Mouse (Mus musculus) macrophage (primary cell): ENCODE data around the gene Lingo4. TPM values are rescaled to one million over a fixed set of nuclear protein-coding genes. Genes with fewer than 3 reads are reported as not detected.

ENCODE experiments used
- H3K27ac ChIP-seq: fragments of 350-480 bp; formaldehyde crosslinking; 2 replicates; pipeline ENCODE4 v1.9.0; 2021
- H3K36me3 ChIP-seq: fragments of 350-480 bp; formaldehyde crosslinking; 2 replicates; pipeline ENCODE4 v1.9.0; 2021; ENCODE audit errors: inconsistent target
- H3K4me3 ChIP-seq: fragments of 350-480 bp; formaldehyde crosslinking; 2 replicates; pipeline ENCODE4 v1.9.0; 2021; ENCODE audit errors: inconsistent target
- H3K79me2 ChIP-seq: fragments of 350-480 bp; formaldehyde crosslinking; 2 replicates; pipeline ENCODE4 v1.9.0; 2021; ENCODE audit errors: inconsistent target
- WGBS: methylation state at CpG from one replicate; pipeline ENCODE4 v1.1.7; 2026; ENCODE audit warnings: inconsistent platforms; ENCODE audit not compliant: missing documents; 5-methylcytosine and 5-hydroxymethylcytosine counted together
- polyA plus RNA-seq: library from polyadenylated mRNA; stranded (reverse); fragments of 250-400 nt; gene quantifications from 3 replicates; pipeline ENCODE4 v1.2.4, GENCODE M21; 2018; ENCODE audit warnings: inconsistent platforms
- total RNA-seq, 78 experiments: library from RNA; depleted of rRNA; stranded (reverse); fragments of 250-400 nt; gene quantifications; 1 replicate in 9 of 78; 2 replicates in 24 of 78; 3 replicates in 43 of 78; 4 replicates in 2 of 78; pipeline ENCODE4 v1.2.4; 2018; ENCODE audit warnings: inconsistent platforms in 56 of 78

The Lingo4 gene
- not detected for total RNA-seq (2018; cell fraction: chromatin; rRNA removed)
- not detected for total RNA-seq (2018; cell fraction: cytosol; rRNA removed)
- not detected for total RNA-seq (2018; cell fraction: nucleus; rRNA removed)
- polyA plus RNA-seq = not detected in 3 replicates

DNA sequence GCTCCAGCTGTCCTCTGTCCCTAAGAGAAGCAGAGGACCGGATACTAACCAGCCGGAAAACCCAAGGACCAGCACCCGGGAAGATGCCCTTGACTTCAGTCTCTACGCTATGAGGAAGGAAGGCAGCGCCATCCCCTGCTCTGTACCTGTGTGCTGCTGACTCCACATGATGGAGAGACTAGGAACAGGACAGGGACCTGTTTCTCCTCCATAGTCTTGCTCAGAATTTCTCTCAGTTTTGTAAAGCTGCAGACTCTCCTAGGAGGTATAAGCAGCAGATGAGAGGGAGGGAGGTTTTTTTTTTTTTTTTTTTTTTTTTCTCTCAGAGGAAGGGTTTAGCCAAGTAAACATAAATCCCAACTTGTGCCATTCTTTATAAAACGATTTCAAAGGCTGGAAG is at the start of gene Lingo4:
TSS of gene Lingo4 (plus strand) at position 301 of the 400 bp plus-strand sequence.
- Histone ChIP-seq H3K27ac (no peak within 1 kb of the TSS), H3K36me3 (no peaks in the 10 kb centered on the region), H3K79me2 (no peaks in the 10 kb centered on the region), H3K4me3 (no peak within 1 kb of the TSS)
- 87% methylated on average over 6 of the region's 6 CpGs for WGBS

DNA sequence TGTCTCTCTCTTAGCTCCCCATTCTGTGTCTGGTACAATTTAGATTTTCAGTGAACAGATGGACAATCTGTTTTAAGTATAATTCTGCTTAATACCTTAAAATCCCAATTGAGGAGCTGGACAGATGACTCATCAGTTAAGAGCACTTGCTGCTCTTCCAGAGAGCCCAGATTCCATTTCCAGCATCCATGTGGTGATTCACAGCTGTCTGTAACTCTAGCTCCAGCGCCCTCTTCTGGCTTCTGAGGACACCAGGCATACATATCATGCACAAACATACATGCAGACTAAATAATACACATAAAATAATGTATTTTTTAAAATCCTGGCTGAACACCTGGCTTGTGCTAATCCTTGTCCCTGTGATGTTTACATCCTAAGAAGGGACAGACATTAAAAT is 37.5 kb upstream of the Lingo4 start:
- WGBS = 13% methylated on average over 1 of the region's 1 CpGs
- no peak overlapping the region for H3K4me3 ChIP-seq
- no peaks in the 10 kb centered on the region for H3K36me3 ChIP-seq
- H3K27ac ChIP-seq = no peak overlapping the region
- no peaks in the 10 kb centered on the region for H3K79me2 ChIP-seq

GRCm38 (mm10) chr3:94362138-94362537 is 36.2 kb upstream of the Lingo4 start, which contains the start of gene C2cd4d:
C2cd4d (plus strand) TSS chr3:94362438.
- no peak within 1 kb of the TSS for H3K4me3 ChIP-seq
- 91% methylated on average over 7 of the region's 7 CpGs for WGBS
- no peak within 1 kb of the TSS for H3K27ac ChIP-seq
- no peaks in the 10 kb centered on the region for H3K79me2 ChIP-seq
- H3K36me3 ChIP-seq = no peaks in the 10 kb centered on the region

GRCm38 (mm10) chr3:94363291-94364153 is 34.8 kb upstream of the Lingo4 start:
- Histone ChIP-seq H3K4me3 (no peak overlapping the region), H3K79me2 (no peaks in the 10 kb centered on the region), H3K36me3 (no peaks in the 10 kb centered on the region), H3K27ac (no peak overlapping the region)
- 10% methylated on average over 94 of the region's 97 CpGs for WGBS

GRCm38 (mm10) chr3:94364154-94364526 is 34.2 kb upstream of the Lingo4 start:
- H3K79me2 ChIP-seq = no peaks in the 10 kb centered on the region
- WGBS = 12% methylated on average over 19 of the region's 23 CpGs
- H3K4me3 ChIP-seq = no peak overlapping the region
- H3K36me3 ChIP-seq = no peaks in the 10 kb centered on the region
- H3K27ac ChIP-seq = no peak overlapping the region

GRCm38 (mm10) chr3:94366761-94367160 is 31.6 kb upstream of the Lingo4 start:
- H3K79me2 ChIP-seq = no peaks in the 10 kb centered on the region
- H3K36me3 ChIP-seq = no peaks in the 10 kb centered on the region
- no peak overlapping the region for H3K4me3 ChIP-seq
- no peak overlapping the region for H3K27ac ChIP-seq
- WGBS = 29% methylated on average over 3 of the region's 3 CpGs

- Histone ChIP-seq H3K36me3 (no peaks in the 10 kb centered on the region), H3K4me3 (no peak overlapping the region), H3K27ac (no peak overlapping the region), H3K79me2 (no peaks in the 10 kb centered on the region)
- 94% methylated on average over 6 of the region's 6 CpGs for WGBS
These were observed 30.8 kb upstream of the Lingo4 start for GRCm38 (mm10) chr3:94367511-94367910.

GRCm38 (mm10) chr3:94368631-94369030 is 29.7 kb upstream of the Lingo4 start:
- WGBS = 52% methylated on average over 6 of the region's 6 CpGs
- no peaks in the 10 kb centered on the region for H3K36me3 ChIP-seq
- no peaks in the 10 kb centered on the region for H3K79me2 ChIP-seq
- H3K4me3 ChIP-seq = no peak overlapping the region
- H3K27ac ChIP-seq = no peak overlapping the region

GRCm38 (mm10) chr3:94369709-94370108 is 28.6 kb upstream of the Lingo4 start:
- Histone ChIP-seq H3K27ac (no peak overlapping the region), H3K79me2 (no peaks in the 10 kb centered on the region), H3K4me3 (no peak overlapping the region), H3K36me3 (no peaks in the 10 kb centered on the region)
- WGBS = 94% methylated on average over 2 of the region's 2 CpGs

DNA sequence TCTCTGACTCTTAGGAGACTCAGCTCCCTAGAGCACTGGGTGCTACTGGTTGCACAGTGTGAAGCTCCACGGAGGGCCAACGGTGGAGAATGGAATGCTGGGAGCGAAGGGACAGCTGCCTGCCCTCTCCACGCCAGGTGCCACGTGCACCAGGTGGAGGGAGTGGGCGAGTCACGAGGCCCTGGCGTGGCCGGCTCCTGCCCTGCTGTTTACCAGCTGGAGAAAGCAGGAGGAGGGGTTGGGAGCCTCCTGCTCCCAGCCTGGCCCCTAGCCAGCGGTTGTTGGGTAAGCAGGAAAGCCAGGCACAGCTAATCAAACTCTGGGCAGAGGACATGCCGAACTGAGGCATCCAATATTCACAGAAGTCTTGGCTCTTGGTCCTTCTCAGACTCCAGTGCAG is 26.7 kb upstream of the Lingo4 start:
- Histone ChIP-seq H3K27ac (no peak overlapping the region), H3K4me3 (no peak overlapping the region), H3K36me3 (no peaks in the 10 kb centered on the region), H3K79me2 (no peaks in the 10 kb centered on the region)
- 80% methylated on average over 11 of the region's 11 CpGs for WGBS

- 29% methylated on average over 3 of the region's 3 CpGs for WGBS
- Histone ChIP-seq H3K36me3 (no peaks in the 10 kb centered on the region), H3K79me2 (no peaks in the 10 kb centered on the region), H3K4me3 (no peak overlapping the region), H3K27ac (no peak overlapping the region)
These were observed 26.3 kb upstream of the Lingo4 start for GRCm38 (mm10) chr3:94372038-94372437.

DNA sequence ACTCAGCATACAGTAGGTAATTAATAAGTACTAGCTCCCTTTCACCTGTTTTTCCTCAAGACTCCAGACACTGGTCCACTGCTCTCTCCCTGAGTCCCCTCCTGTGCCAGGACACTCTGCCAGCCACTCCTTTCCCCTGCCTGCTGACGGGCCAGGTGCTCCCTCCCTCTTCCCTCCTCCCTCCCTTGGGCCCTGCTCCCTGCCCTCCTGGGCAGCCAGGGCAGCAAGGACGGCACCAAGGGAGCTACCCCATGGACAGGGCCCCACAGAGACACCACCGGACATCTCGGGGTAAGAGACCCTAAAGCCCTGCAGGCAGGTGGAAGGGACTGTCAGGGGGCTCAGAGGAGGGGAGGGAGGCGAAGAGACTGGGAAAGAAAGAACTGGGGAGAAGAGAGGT is 25.7 kb upstream of the Lingo4 start, which contains the start of gene Rorc:
TSS of gene Rorc (plus strand) at position 154 of the 400 bp plus-strand sequence.
- H3K27ac ChIP-seq = no peak within 1 kb of the TSS
- H3K36me3 ChIP-seq = no peaks in the 10 kb centered on the region
- no peak within 1 kb of the TSS for H3K4me3 ChIP-seq
- no peaks in the 10 kb centered on the region for H3K79me2 ChIP-seq
- 45% methylated on average over 4 of the region's 5 CpGs for WGBS

DNA sequence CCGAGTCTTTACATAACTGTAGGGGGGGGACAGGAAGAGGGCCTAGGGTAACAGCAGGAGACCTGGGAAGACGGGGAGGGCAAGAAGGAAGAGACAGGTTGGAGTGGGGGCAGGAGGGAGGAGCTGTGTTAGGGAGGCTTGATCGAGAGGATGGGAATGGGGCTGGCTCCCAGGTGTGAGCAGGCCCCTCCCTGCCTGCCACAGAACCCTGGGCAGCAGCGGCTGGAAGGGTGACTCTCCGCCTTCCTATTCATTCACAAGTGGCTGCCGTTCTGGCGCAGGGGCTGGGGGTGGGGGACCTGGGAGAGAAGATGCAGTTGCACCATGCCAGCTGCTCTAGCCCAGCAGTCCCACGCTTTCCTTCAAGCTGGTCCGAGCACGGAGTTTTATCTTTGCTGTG is 25.2 kb upstream of the Lingo4 start:
- H3K4me3 ChIP-seq = no peak overlapping the region
- no peaks in the 10 kb centered on the region for H3K36me3 ChIP-seq
- no peak overlapping the region for H3K27ac ChIP-seq
- no peaks in the 10 kb centered on the region for H3K79me2 ChIP-seq
- 19% methylated on average over 10 of the region's 10 CpGs for WGBS

DNA sequence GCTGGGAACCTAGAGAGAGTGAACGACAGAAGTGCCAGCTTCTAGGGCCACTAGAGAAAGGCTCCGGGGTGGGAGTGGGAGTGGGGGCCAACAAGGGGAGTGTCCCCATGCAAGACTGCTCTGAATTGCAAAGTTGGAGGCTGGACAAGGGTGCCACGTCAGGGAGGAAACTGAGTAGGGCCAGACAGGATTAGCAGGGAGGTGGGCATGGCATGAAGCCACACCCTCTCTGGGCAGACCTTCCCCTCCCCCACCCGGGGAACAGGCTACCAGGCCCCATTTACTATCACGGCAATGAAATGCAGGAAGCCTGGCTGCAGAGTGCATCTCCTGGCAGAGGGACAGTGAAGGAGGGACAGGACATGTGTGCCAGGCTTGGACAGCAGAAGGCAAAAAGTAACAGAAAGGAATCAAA is 24.7 kb upstream of the Lingo4 start:
- Histone ChIP-seq H3K27ac (no peak overlapping the region), H3K4me3 (no peak overlapping the region)
- whole genome bisulfite sequencing = 3% methylated on average over 3 of the region's 5 CpGs

DNA sequence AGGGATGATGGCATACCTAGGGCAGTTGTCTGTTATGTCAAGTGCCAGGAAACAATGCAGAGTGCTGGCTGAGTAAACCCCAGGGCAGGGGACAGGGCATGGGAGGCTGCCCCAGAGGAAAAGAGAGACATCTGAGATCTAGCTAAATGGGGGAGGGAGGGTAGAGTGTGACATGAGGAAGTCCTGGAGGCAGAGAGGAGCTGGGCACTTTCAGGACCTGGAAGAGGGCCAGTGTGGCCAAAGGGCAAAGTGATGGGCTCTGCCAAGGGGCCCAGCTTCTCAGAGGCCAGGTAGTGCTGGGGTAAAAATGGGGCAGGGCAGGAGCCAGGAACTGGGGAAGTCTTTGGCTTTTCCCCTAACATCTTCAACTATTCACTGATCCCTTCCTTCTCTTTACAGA is 23.7 kb upstream of the Lingo4 start:
- H3K79me2 ChIP-seq = no peaks in the 10 kb centered on the region
- no peak overlapping the region for H3K27ac ChIP-seq
- no peaks in the 10 kb centered on the region for H3K36me3 ChIP-seq
- no peak overlapping the region for H3K4me3 ChIP-seq

More for the DNA sequence above, 24.7 kb upstream of the Lingo4 start:
- no peaks in the 10 kb centered on the region for H3K79me2 ChIP-seq
- H3K36me3 ChIP-seq = no peaks in the 10 kb centered on the region
